Mouse (Mus musculus): ENCODE results near the gene Mov10l1. TPM values are rescaled to one million over a fixed set of nuclear protein-coding genes. Genes with fewer than 3 reads are reported as not detected.

The Mov10l1 gene
- under 1 TPM in 1 of 2 experiments, not detected in 1; 0.85 TPM for total RNA-seq (2021)

DNA sequence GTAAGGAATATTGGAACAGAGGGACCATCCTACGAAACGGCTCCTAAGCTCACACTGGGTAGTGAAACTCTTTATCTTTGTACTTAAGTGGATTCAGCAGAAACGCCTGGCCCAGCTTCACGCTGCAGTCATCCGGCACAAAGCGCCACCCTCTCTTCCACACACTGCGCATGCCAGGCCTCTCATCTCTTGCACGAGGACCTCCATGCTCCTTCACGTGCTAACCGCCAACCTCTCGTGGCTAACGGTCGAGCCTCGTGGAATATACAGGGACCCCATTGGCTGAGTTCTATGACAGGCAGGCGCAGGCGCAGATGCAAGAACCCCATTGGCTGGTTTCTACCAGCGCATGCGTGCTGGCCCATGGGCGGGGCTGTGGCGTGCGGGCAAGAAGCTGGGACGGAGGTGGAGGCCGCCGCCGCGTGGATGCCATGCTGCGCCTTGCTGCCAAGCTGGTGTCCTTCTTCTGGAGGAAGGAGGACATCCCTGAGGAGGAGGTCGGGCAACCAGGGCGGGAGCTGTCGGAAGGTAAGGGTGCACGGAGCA, at the start of gene Mov10l1:
Gene Mov10l1, plus strand, starts transcription at position 376 of the 546 bp plus-strand sequence.
- intact Hi-C loops (cut with DNase I): no loop called here

DNA sequence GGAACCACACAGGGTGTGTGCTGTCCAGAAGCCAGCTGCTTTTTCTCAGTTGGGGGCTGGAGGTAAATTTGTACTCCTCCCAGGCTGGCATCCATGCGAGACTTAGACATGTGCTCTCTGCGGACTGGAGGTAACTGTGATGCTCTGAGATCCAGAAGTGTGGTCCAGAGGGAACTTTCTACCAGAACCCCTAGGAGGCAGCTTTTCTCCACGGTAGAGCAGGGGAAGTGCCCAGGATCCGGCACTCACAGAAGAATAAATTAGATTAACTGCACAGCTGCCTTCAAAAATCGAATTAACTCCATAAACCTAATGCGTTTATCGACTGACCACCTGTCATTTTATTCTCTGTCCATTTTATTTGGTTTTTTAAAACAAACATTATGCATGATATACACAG, 48.6 kb upstream of the Mov10l1 start:
- intact Hi-C loops (cut with DNase I): loop anchor here (10.0 kb wide), 1 partner anchor 281 kb away; the partner anchor contains the start of gene Ppp6r2
- DNase-seq (ENCODE audit: extremely low spot score in 1 of 2, low spot score in 2 of 2): no peak

More for the DNA sequence above, at the start of gene Mov10l1:
- peak in 1 of 2 experiments; percentile 28 for DNase-seq (ENCODE audit: extremely low spot score in 1 of 2, low spot score in 2 of 2)

DNA sequence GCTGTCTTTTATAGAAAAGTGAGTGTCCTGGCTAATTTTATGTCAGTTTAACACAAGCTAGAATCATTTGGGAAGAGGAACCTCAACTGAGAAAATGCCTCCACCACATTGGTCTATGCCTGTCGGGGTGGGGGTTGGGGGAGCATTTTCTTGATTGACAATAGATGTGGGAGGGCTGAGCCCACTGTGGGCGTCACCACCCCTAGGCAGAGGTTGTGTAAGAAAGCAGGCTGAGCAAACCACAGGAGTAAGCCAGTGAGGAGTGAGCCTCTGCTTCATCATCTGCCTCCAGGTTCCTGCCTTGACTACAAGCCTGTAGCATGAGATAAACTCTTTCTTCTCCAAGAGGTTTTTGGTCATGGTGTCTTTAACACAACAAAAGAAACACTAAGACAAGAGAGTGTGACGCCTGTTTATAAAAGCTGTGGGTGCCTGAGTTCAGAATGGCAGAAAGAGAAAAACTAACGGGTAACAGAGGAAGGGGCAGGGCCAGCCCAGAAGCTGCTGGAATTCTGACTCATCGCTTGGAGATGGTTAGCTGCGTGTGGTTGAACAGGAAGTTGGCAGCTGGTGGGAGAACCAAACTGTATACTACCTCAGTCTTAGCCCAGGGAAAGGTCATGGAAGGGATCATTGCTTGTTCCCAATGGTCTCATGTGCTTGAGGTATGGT, 46.0 kb upstream of the Mov10l1 start:
- intact Hi-C loops (cut with DNase I): loop anchor here (10.0 kb wide), 1 partner anchor 278 kb away; the partner anchor contains the start of gene Ppp6r2
- DNase-seq (ENCODE audit: extremely low spot score in 1 of 2, low spot score in 2 of 2): no peak

DNA sequence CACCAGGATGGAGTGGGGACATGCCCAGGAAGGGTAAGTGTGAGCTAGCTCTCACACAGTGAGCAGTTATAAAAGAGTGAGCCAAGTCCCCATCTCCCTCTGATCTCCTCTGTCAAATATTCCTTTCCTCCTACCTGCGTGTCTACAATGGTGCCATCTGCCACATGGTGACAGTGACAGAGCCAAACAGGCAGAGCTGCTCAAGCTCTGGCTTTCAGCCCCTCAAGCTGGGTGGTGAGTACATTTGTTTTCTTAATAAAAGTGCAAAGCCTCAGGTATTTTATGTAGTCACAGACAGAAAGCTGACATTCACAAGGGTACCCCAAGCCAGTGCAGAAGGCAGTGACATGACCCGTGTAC, 45.4 kb upstream of the Mov10l1 start:
- DNase-seq (ENCODE audit: extremely low spot score in 1 of 2, low spot score in 2 of 2): no peak
- intact Hi-C loops (cut with DNase I): loop anchor here (10.0 kb wide), 1 partner anchor 278 kb away; the partner anchor contains the start of gene Ppp6r2

DNA sequence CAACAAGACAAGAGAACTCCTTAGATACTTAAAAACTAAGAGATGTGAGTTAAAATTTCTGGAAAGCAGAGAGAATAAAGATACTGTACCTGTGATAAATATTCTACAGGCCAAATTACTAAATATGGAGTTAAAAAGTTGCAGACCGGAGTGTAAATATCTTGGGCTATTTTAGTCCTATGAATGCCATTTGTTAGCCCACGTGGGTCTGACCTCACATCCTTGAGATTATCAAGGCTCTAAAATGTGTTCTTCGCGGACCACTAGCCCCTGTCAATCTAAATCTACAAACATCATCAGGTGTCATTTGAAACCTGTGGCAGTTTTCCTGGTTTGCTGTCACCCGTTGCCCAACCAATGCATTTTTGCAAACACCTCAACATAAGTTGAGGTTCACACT, 39.9 kb upstream of the Mov10l1 start:
- intact Hi-C loops (cut with DNase I): no loop called here
- DNase-seq (ENCODE audit: extremely low spot score in 1 of 2, low spot score in 2 of 2): no peak

DNA sequence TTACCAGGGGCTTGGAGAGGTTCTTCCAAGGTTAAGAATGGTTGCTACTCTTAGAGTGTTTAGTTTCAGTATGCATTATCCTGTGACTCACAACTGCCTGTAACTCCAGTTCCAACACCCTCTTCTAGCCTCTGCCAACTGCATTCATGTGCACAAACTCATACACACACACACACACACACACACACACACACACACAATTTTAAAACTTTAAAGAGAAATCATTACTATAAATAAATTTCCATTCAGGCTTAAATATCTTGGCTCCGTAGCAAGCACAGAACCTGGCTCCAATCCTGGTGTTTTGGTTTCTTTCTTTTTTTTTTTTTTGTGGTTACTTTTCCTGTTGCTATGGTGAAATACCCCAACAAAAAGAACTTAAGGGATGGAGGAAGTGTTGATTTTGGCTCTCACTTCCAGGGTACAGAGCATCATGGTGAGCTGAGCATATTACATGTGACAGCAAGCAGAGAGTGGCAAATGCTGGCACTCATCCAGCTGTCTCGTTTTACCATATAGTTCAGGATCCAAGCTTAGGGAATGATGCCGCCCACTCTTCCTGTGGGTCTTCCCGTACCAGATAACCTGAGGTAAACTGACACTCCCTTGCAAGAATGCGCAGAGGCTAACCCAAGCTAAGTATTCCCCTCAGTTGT, 38.7 kb upstream of the Mov10l1 start:
- peak in 1 of 2 experiments; percentile 17 for DNase-seq (ENCODE audit: extremely low spot score in 1 of 2, low spot score in 2 of 2)
- intact Hi-C loops (cut with DNase I): no loop called here

DNA sequence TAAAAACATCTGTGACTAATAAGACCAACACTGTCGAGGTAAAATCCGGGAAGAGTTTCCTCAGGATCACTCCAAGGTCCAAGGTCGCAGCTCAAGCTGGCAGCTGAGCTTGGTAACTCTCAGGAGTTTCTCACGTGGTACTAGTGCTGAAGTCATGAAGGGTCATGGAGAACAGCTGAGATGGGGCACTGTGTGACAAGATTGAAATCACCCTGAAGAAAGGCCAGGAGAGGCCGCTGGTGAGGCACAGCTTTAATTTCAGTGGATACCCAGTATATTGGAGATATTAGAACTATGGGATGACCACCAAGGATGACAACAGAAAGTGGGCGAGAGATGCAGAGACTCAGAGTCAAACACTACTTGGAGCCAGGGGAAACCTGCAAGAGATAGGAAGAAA, 35.9 kb upstream of the Mov10l1 start:
- intact Hi-C loops (cut with DNase I): no loop called here
- no peak for DNase-seq (ENCODE audit: extremely low spot score in 1 of 2, low spot score in 2 of 2)

DNA sequence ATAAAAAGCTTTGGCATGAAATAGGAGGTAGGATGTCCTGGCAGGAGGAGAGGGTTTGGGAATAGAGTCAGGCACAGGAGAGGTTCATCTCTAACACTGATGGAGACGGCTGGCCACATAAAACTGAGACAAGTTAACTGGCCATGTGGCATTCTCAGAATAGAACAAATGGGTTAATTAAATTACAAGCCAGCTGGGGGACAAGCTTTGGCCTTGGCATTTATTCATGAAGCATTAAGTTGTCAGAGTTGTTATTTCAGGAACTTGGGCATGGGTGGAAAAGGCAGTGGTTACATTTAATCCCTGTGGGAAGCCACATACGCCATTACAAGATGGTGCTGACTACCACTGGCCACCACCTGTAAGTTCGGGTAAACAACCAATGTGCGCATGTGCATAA, 31.5 kb upstream of the Mov10l1 start:
- DNase-seq (ENCODE audit: extremely low spot score in 1 of 2, low spot score in 2 of 2): no peak
- intact Hi-C loops (cut with DNase I): no loop called here

DNA sequence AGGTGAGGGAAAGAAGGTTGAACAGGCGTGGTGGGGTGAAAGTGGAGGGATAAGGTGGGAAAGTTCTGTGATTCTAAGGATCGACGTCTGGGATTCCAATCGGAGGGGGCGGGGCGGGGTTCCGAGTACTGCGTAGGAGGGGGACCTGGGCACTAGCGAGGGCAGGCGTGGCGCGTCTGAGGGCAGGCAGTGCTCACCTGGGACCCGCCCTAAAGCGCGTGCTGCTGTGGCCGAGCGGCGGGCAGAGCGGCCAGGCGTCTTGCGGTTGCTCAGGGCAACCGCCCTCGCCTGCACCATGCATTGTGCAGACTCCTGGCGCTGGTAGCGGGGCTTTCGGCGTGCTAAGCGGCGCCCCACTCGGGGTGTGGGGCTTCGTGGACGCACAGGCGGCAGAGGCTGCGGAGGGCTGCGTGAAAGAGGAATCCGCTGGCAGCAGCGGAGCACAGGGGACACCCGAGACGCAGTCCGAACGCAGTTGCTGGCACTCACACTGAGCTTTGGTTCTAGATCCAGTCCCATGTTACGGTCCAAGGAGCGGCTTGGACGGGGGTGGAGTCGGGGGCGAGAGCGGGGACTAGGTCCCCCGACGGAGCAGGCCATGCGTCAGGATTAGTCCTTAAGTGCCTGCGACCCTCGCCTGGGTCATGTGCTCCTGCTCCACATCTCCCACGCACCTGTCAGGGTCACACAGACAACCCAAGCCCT, 28.2 kb upstream of the Mov10l1 start, which contains the start of gene Ttll8:
Gene Ttll8, minus strand, starts transcription at position 51 of the 705 bp plus-strand sequence.
- intact Hi-C loops (cut with DNase I): no loop called here

DNA sequence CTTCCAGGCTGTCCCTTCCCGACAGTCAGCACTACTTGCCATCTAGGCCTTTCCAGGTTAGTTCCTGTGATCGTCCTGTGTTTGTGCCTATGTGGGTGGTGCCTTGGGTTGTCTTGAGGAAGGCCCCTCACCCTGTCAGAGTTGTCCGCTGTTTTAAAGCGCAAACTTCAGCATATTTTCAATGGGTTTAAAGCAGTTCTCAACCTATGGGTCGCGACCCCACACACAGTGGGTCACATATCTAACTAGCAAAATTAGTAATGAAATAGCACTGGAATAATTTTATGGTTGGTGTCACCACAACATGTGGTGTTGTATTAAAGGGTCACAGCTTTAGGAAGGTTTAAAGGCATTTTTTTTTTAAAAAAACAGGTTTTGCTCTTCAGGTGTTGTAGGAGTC, 27.4 kb upstream of the Mov10l1 start:
- DNase-seq (ENCODE audit: extremely low spot score in 1 of 2, low spot score in 2 of 2): no peak
- intact Hi-C loops (cut with DNase I): no loop called here

More for the DNA sequence above, 28.2 kb upstream of the Mov10l1 start, which contains the start of gene Ttll8:
- DNase-seq (ENCODE audit: extremely low spot score in 1 of 2, low spot score in 2 of 2): peak in 1 of 2 experiments; percentile 42

DNA sequence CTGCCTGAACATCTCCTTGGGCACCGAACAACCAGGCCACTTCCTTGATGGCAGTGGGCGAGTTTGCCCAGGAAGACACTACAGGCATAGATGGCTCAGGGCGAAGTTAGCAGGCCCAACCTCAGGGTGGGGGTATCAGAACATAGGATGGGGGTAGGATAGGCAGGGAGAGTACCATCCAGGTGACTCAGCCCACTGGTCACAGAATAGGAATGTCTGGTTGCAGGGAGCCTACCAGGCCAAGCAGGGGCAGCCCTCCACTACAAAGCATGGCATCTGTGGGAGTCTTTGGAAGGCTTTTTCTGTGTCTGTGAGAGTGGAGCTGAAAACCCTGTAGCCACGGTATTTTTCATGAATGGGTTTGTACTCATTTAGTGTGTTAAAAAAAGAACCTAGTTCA, 25.2 kb upstream of the Mov10l1 start:
- intact Hi-C loops (cut with DNase I): no loop called here
- no peak for DNase-seq (ENCODE audit: extremely low spot score in 1 of 2, low spot score in 2 of 2)

DNA sequence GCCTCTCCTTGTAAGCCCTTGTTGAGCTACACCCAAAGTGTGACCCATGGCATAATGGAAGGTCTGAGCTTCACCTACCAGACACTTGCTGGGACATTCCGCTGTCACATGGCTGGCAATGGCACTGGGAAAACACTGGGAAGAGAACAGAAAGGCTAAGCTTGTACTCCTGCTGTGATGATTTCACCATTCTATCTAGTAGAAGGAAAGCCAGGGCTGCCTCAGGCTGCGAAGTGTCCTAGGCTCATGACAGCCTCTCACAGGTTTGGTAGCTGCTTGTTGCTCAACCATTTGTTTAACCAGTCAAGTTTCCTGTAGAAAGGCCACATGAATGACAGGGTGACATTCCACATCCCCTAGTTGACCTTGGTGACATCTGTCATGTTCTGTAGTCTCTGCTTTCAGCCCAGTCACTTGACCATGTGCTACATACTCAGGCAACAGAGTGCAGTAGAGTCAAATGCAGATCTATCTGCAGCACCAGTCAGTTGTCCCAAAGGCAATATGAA, 18.6 kb upstream of the Mov10l1 start:
- intact Hi-C loops (cut with DNase I): no loop called here
- no peak for DNase-seq (ENCODE audit: extremely low spot score in 1 of 2, low spot score in 2 of 2)

DNA sequence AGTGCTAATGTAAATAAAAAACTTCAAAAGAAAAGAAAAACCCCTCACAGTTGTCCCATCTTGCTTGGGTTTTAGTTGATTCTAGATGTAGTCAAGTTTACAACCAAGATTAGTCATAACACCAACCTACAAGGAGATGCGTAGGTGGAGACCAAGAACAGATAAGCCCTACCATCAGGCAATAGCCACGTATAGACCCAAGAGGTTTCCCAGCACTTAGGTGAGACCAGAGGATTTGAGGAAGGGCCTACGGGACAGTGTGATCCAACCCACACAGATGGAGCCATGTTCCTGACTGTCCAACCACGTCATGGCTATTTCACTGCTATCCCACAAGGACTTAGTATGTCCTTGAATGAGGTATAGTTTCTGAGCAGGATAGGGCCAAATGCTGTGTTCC, 10.4 kb upstream of the Mov10l1 start:
- intact Hi-C loops (cut with DNase I): no loop called here
- no peak for DNase-seq (ENCODE audit: extremely low spot score in 1 of 2, low spot score in 2 of 2)

DNA sequence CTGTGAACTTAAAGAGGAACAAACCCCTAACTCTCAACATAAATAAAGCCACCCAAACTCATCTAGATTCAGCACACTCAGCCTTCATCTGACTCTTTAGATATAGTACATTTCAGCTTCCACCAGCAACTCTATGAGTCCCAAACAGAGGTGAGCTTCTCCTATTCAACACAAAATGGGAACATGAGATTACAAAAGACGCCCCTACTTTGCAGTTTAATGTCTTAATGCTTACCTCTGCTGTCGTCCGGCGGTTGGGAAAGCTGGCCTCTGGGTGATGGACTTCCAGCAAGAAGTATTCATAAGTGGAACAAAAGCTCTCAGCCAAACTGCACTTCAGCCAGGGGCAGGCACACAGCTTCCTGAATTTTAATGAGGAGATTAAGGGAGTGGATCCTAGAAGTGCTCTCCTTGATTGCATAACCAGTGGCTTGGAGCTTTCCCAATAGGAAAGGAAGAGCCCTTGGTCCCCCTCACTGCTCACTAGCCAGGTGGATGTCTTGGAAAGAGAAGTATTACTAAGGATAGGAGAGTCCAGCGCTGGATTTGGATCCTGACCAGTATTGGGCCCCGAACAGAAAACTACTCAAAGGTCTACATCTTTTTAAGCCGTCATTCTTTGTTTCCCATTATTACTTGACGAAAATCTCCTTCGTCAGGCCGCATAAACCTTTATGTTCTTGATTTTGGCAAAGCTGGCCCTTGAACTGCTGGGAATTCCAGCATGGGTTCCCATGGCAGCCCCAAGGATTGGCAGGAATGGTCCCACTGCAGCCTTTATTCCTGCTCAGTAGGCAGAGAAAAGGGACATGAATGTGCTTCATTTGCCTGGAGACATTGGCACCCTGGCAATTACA, 4.2 kb upstream of the Mov10l1 start, which contains the start of gene Mlc1:
Gene Mlc1, minus strand, starts transcription at position 727 of the 857 bp plus-strand sequence.
- DNase-seq (ENCODE audit: extremely low spot score in 1 of 2, low spot score in 2 of 2): peak in 1 of 2 experiments; percentile 45
- intact Hi-C loops (cut with DNase I): no loop called here

DNA sequence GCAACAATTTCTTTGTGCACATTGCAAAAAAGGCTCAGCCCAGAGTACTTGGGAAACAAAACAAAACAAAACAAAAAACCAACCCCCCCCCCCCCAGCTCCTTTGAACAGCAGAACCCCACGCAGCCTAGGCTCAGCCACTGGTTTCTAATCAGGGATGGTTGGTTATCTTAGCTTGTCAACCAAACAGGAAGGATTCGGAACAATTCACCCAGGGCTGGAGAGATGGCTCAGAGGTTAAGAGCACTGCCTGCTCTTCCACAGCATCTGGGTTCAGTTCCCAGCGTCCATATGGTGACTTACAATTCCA, 3.6 kb upstream of the Mov10l1 start:
- intact Hi-C loops (cut with DNase I): no loop called here
- no peak for DNase-seq (ENCODE audit: extremely low spot score in 1 of 2, low spot score in 2 of 2)

DNA sequence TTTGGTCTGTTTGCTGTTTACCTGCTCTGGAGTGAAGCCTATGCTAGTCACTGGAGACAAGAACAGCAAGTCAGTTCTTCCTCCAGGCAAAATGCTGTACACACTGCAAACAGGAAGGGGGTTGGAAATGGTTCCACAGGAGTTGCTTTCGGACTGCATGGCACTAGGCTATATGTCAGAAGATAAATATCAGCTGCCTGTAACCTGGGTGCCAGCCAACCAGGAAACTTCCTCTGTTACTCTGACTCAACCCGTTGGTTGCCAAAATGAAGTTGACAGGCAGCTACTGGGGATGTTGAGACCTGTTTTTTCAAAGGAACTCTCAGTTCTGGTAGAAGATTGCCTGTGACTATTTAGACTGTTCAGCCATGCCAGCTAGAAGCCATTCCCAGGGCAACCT, 6.5 kb downstream of the Mov10l1 start:
- DNase-seq (ENCODE audit: extremely low spot score in 1 of 2, low spot score in 2 of 2): no peak

DNA sequence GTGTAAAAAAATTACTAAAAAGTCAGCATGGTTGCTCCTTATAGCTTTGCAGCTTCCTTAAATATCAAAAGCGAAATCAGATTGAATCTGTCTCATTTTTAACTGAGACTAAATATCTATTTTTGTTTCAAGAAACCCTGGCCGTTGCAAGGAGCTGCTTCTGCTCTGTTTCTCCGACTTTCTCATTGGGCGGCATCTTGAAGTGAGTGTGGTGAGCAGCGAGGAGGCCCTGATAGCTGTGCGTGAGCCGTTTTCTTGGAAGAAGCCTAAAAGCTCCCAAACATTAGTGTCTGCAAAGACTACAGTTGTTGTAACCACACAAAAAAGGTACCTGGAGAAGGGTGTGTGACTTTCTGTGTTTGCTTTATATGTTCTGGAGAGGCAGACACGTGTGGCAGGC, 15.9 kb downstream of the Mov10l1 start:
- peak in 1 of 2 experiments; percentile 35 for DNase-seq (ENCODE audit: extremely low spot score in 1 of 2, low spot score in 2 of 2)
- intact Hi-C loops (cut with DNase I): loop anchor here (5.0 kb wide), 1 partner anchor 74 kb away; no protein-coding TSS in a partner anchor

More for the DNA sequence above, 6.5 kb downstream of the Mov10l1 start:
- intact Hi-C loops (cut with DNase I): no loop called here

DNA sequence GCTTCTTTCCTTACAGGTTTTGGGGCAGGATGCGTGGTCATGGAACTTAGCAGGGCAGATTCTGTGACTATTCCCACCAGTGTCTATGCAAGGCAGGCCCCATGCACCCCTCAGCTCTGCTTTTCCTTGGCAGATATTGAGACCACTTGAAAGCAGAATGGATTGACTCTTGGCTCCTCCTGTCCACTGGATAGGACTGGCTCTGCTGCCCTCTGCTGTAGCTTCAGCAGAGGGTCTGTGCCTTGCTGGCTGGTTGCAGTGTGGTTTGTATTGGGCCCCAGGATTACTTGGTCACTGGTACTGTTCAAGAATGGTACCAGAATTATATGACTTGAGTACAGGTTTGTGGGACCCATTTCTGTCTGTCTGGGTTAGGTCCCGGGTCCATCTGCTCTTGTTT, 16.4 kb downstream of the Mov10l1 start:
- intact Hi-C loops (cut with DNase I): loop anchor here (5.0 kb wide), 1 partner anchor 73 kb away; no protein-coding TSS in a partner anchor
- no peak for DNase-seq (ENCODE audit: extremely low spot score in 1 of 2, low spot score in 2 of 2)
